Mouse (Mus musculus) hindbrain, embryonic 14.5 days (tissue): ENCODE measurements around the gene Kif1b. TPM values are rescaled to one million over a fixed set of nuclear protein-coding genes. Genes with fewer than 3 reads are reported as not detected.

ENCODE experiments used
- ATAC-seq: fragments of 200-750 bp; cut with Nextera tagmentation; 2 replicates; pipeline ENCODE4 v1.8.0; 2017; ENCODE audit warnings: moderate number of reproducible peaks, mild to moderate bottlenecking, moderate TSS enrichment, moderate library complexity; ENCODE audit not compliant: low FRiP score
- DNase-seq: peaks from one replicate; pipeline ENCODE4 v3.0.0-alpha.2; 2015; ENCODE audit warnings: low spot score
- H3K27ac ChIP-seq: fragments of 300-500 bp; sonication (generic); 2 replicates; pipeline ENCODE4 v1.5.1; 2014; ENCODE audit warnings: mild to moderate bottlenecking, moderate library complexity
- H3K27me3 ChIP-seq: fragments of 300-500 bp; sonication (generic); 2 replicates; pipeline ENCODE4 v1.6.1; 2014; ENCODE audit warnings: mild to moderate bottlenecking, low read length, mixed read lengths; ENCODE audit not compliant: control insufficient read depth, insufficient read depth
- H3K36me3 ChIP-seq: fragments of 300-500 bp; sonication (generic); replicated peaks from 2 replicates; pipeline ENCODE4 v1.6.1; 2014; ENCODE audit not compliant: control insufficient read depth, insufficient read depth
- H3K4me1 ChIP-seq: fragments of 300-500 bp; sonication (generic); replicated peaks from 2 replicates; pipeline ENCODE4 v1.6.1; 2014; ENCODE audit warnings: antibody characterized with exemption, low read length, mixed read lengths; ENCODE audit not compliant: control insufficient read depth, insufficient read depth
- H3K4me2 ChIP-seq: fragments of 300-500 bp; sonication (generic); replicated peaks from 2 replicates; pipeline ENCODE4 v1.6.1; 2014; ENCODE audit warnings: mild to moderate bottlenecking, moderate library complexity
- H3K4me3 ChIP-seq: fragments of 300-500 bp; sonication (generic); replicated peaks from 2 replicates; pipeline ENCODE4 v1.5.1; 2014; ENCODE audit warnings: mild to moderate bottlenecking, low read length
- H3K9ac ChIP-seq: fragments of 300-500 bp; sonication (generic); 2 replicates; pipeline ENCODE4 v1.6.1; 2014
- H3K9me3 ChIP-seq: fragments of 300-500 bp; sonication (generic); 2 replicates; pipeline ENCODE4 v1.6.1; 2016; ENCODE audit warnings: low read length; ENCODE audit not compliant: control insufficient read depth
- whole genome bisulfite sequencing: fragments of 180-500 bp; shearing (Covaris S2); extraction: QIAGEN DNeasy Blood & Tissue Kit; methylation state at CpG from one replicate; pipeline ENCODE4 v1.1.7; 2014; 5-methylcytosine and 5-hydroxymethylcytosine counted together
- polyA plus RNA-seq: library from polyadenylated mRNA; unstranded; fragments of >200 nt; fragmentation: Nextera tagmentation; extraction: Ambion mirVana; gene quantifications from 2 replicates; pipeline ENCODE4 v1.2.1, GENCODE M21; 2014

Gene Kif1b
- polyA plus RNA-seq, 1 experiment from 2014 or later, result 188 TPM

DNA sequence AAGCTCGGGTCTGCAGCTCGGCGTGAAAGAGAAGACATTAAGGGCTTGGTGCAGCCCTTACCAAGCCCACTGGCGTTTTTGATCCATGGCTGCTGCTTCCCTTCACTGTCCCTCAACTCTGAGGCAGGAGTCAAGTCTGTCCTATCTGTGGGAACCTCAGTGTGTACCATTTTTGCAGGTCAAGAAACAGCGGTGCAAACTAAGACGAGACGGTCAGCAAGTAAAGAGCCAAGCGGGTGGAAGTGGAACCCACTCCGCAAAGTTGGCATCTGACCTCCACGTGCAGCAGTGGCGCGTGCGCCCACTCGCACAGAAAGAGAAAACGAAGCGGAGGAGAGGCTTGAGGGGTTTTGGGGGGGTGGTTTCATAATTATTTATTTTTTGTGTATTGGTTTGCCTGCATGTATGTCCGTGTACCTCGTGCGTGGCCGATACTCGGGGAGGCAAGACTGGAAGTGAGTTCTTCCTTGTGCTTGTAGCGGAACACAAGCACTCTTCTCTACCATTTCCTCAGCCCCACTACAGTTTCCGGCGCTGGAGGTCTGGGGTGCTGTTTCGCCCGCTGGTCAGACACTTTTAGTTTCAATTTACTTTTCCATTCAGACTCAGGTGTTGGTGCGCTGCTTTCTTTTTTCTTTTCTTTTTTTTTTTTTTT is 140.4 kb downstream of the Kif1b start:
- 3% methylated on average over 27 of the region's 27 CpGs for WGBS

DNA sequence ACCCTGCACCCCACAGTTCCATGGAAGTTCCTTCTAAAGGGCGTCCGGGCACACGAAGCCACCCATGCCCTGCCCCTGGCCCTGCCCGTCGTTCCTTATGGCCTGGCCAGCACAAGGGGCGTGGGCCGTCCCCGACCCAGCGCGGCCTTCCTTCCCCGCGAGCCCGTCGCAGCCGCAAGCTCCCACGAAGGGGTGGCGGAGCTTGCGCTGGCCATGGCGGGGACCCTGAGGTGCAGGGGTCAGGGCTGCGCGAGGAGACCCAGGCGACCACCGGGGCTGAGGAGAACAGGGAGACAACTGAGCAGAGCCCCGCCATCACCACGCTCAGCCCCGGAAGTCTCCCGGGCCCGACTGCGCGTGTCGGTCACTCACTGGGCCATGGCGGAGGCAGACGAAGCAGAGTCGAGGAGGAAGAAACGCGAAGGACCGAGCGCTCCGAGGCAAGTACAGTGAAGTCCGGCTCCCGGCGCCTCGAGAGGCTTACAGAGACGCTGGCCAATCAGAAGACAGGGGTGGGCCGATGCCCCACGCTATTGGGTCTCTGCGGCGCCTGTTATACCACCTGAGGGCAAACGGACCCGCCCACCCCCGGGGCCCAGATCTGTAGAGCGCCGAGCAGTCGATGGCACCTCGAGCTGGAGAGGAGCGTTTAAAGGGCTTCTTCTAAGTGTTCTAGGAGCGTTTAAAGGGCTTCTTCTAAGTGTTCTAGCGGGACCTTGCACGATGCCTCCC is 141.1 kb downstream of the Kif1b start, which contains the start of gene Pgd:
TSS of gene Pgd (minus strand) at position 557 of the 732 bp plus-strand sequence.
- ATAC-seq (peak; percentile 99), DNase-seq (peak; percentile 93)
- peak within 1 kb of the TSS; percentile 58 for H3K27ac ChIP-seq
- H3K9me3 ChIP-seq, result no peaks in the 10 kb centered on the region
- under 1% methylated on average over 59 of the region's 59 CpGs for WGBS
- peak within 1 kb of the TSS; percentile 87 for H3K4me2 ChIP-seq
- peaks cover 38% of the 10 kb centered on the region for H3K36me3 ChIP-seq
- no peaks in the 10 kb centered on the region for H3K27me3 ChIP-seq
- H3K4me1 ChIP-seq, result peaks cover 10% of the 10 kb centered on the region
- H3K9ac ChIP-seq, result peak within 1 kb of the TSS; percentile 80
- peak within 1 kb of the TSS; percentile 73 for H3K4me3 ChIP-seq

More for the DNA sequence above, 140.4 kb downstream of the Kif1b start:
- ATAC-seq (peak; percentile 67), DNase-seq (peak; percentile 34)
- H3K36me3 ChIP-seq, result peaks cover 34% of the 10 kb centered on the region
- no peaks in the 10 kb centered on the region for H3K9me3 ChIP-seq
- H3K9ac ChIP-seq, result peak overlapping the region; percentile 61
- H3K27ac ChIP-seq, result peak overlapping the region; percentile 39; the same call in 1 of the 2 replicates
- no peaks in the 10 kb centered on the region for H3K27me3 ChIP-seq
- H3K4me1 ChIP-seq, result peaks cover 10% of the 10 kb centered on the region
- peak overlapping the region; percentile 73 for H3K4me3 ChIP-seq
- peak overlapping the region; percentile 87 for H3K4me2 ChIP-seq

DNA sequence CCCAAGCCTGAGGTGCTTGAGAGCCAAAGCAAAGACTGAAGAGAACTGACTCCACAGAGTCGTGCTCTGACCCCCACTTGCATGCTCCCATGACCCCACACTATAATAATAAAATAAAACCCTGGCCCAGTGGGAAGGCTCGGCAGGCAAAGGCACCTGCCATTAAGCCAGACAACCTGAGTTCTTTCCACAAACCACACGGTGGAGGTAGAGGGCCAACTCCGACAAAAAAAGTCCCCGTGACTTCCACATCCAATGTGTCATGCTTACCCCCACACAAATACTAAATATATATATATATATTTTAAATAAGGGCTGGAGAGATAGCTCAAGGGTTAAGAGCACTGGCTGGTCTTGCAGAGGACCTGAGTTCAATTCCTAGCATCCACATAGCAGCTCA is 143.3 kb downstream of the Kif1b start:
- H3K9ac ChIP-seq, result no peak overlapping the region
- H3K27ac ChIP-seq, result no peak overlapping the region
- DNase-seq, result no peak
- no peak for ATAC-seq
- H3K4me3 ChIP-seq, result no peak overlapping the region
- peaks cover 61% of the 10 kb centered on the region for H3K36me3 ChIP-seq
- 71% methylated on average over 5 of the region's 5 CpGs for WGBS
- H3K4me1 ChIP-seq, result peaks cover 10% of the 10 kb centered on the region
- no peaks in the 10 kb centered on the region for H3K9me3 ChIP-seq
- no peak overlapping the region for H3K4me2 ChIP-seq
- no peaks in the 10 kb centered on the region for H3K27me3 ChIP-seq

DNA sequence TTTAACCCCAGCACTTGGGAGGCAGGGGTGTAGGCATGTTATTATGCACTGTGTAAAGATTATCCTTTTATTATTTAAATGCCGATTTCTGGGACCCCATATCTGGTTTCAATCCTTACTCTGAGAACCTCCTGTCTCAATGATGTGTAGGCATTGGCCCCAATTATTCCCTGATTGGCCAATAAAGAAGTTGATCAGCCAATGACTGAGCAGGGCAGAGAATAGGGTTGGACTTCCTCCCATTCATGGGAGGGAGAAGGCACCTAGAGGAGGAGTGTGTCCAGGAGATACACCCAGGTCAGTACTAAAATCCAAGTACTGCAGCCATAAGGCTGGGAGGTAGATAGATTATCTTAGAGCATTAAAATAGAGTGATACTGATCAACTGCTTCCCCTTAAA is 144.3 kb downstream of the Kif1b start:
- ATAC-seq (no peak), DNase-seq (no peak)
- H3K27ac ChIP-seq, result no peak overlapping the region
- H3K4me3 ChIP-seq, result no peak overlapping the region
- H3K36me3 ChIP-seq, result peaks cover 70% of the 10 kb centered on the region
- H3K27me3 ChIP-seq, result no peaks in the 10 kb centered on the region
- WGBS, result 79% methylated on average over 1 of the region's 1 CpGs
- H3K4me1 ChIP-seq, result peaks cover 10% of the 10 kb centered on the region
- H3K9ac ChIP-seq, result no peak overlapping the region
- no peaks in the 10 kb centered on the region for H3K9me3 ChIP-seq
- no peak overlapping the region for H3K4me2 ChIP-seq

DNA sequence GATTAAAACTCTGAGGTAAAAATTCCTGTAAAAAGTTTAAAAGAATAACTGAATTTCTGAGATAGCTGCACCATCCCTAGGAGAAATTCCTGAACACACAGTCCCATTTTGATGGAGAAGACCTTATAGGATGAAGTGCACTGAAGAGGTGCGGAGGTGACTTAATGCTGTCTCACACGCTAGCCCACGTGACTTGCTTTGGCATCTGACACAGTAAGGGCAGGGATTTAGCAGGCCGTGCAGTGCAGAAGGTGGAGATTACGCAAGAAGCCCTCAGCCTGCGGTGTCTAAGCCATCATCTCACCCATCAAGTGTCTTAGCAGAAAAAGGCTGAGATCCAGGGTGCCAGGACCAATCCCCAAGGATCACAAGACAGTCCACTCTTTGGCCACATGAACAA is 146.3 kb downstream of the Kif1b start:
- DNase-seq (no peak), ATAC-seq (no peak)
- 95% methylated on average over 6 of the region's 6 CpGs for WGBS
- H3K36me3 ChIP-seq, result peaks cover 90% of the 10 kb centered on the region
- no peak overlapping the region for H3K4me2 ChIP-seq
- H3K27ac ChIP-seq, result no peak overlapping the region
- H3K4me1 ChIP-seq, result peaks cover 10% of the 10 kb centered on the region
- H3K9me3 ChIP-seq, result no peaks in the 10 kb centered on the region
- H3K9ac ChIP-seq, result no peak overlapping the region
- no peaks in the 10 kb centered on the region for H3K27me3 ChIP-seq
- H3K4me3 ChIP-seq, result no peak overlapping the region

DNA sequence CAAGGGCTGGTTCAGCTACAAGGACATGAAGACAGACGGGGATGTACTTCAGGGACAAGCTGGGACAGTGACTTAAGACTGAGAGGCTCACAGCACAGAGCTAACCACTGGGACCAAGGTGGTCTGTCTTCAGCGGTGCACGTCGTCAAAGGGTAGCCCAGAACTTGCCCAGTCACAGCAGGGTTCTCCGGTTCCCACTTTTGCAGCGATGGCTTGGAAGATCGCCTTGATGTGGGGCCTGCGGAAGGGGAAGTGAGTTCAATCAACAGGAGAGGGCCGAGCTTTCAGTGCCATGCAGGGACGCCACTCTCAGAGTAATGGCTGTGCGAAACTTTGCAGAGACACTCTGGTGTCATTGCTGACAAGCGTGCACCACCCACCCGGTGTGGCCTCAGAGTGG is 147.6 kb downstream of the Kif1b start:
- Histone ChIP-seq H3K4me2 (no peak overlapping the region), H3K27me3 (no peaks in the 10 kb centered on the region), H3K9me3 (no peaks in the 10 kb centered on the region), H3K27ac (no peak overlapping the region), H3K4me3 (no peak overlapping the region), H3K9ac (no peak overlapping the region), H3K4me1 (peaks cover under 1% of the 10 kb centered on the region; the same call in 1 of the 2 replicates), H3K36me3 (peaks cover 98% of the 10 kb centered on the region)
- DNase-seq (no peak), ATAC-seq (no peak)
- WGBS, result 90% methylated on average over 13 of the region's 13 CpGs

DNA sequence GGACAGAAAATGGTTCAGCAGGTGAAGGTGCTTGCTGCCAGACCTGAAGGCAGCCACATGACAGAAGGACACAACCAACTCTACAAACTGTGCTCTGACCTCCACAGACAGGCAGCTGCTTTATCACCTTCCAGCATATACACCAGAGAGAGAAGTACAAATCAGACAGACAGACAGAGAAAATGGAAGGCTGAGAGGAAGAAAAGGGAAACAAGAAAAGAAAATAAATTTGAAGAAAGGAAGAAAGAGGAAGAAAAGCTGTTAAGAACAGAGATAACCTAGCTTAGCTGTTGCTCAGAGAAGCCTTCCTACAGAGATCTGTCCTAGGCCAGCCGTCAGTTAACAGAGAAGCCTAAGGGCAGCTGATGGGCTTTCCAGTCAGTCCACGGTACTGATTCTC is 148.3 kb downstream of the Kif1b start:
- no peak overlapping the region for H3K27ac ChIP-seq
- ATAC-seq (no peak), DNase-seq (no peak)
- peaks cover 98% of the 10 kb centered on the region for H3K36me3 ChIP-seq
- H3K9me3 ChIP-seq, result no peaks in the 10 kb centered on the region
- WGBS, result 86% methylated on average over 2 of the region's 2 CpGs
- H3K27me3 ChIP-seq, result no peaks in the 10 kb centered on the region
- no peak overlapping the region for H3K4me2 ChIP-seq
- H3K9ac ChIP-seq, result no peak overlapping the region
- H3K4me3 ChIP-seq, result no peak overlapping the region
- H3K4me1 ChIP-seq, result no peaks in the 10 kb centered on the region

DNA sequence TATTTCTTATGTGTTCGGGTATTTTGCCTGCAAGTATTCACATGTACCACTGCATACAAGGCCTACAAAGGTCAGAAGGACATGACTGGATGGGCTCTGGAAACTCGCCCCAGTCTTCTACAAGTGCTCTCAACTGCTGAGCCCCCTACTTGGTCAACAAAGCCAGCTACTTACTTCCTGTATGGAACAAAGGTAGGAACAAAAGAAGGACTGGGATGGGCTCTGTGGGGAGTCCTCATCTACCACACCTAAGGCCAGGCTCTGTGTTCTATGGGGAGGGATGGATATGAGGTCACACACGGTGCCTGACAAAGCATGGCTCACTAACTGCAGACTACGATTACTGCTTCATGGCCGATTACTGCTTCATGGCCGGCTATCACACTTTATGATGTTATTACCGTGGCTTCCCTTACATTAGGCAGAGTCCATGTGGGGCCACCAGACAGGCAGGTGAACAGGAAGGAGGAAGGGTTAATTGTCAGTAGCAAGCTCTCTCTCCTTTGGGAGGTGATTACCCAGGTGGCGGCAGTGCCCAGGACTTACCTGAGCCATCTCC is 150.0 kb downstream of the Kif1b start:
- DNase-seq, result no peak

DNA sequence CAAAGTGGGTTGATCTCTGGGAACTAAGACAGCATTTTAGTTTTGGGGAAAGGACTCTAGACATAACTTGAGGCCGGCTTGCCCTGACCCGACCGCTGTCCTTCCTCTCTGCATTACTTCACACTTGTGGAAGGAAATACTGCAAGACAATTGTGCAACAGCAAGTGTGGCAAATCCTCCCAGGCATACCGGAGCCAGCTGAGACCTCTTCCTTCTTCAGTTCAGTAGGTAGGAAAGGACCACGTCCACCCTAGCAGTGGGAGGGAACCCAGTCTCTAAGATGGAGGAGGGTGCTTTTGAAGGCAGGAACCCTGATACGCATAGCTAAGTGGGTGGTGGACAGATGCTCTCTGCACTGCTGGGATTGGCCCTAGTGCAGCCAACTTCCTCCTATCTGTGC is 151.8 kb downstream of the Kif1b start:
- ATAC-seq, result no peak
- 92% methylated on average over 6 of the region's 6 CpGs for WGBS

More for the DNA sequence above, 150.0 kb downstream of the Kif1b start:
- Histone ChIP-seq H3K9ac (no peak overlapping the region), H3K4me2 (no peak overlapping the region), H3K27ac (no peak overlapping the region), H3K4me1 (no peaks in the 10 kb centered on the region), H3K9me3 (no peaks in the 10 kb centered on the region), H3K36me3 (peaks cover 99% of the 10 kb centered on the region), H3K27me3 (no peaks in the 10 kb centered on the region), H3K4me3 (no peak overlapping the region)
- ATAC-seq, result no peak
- 93% methylated on average over 8 of the region's 8 CpGs for WGBS

More for the DNA sequence above, 151.8 kb downstream of the Kif1b start:
- no peak overlapping the region for H3K9ac ChIP-seq
- no peak for DNase-seq
- H3K27ac ChIP-seq, result no peak overlapping the region
- H3K9me3 ChIP-seq, result no peaks in the 10 kb centered on the region
- peaks cover 99% of the 10 kb centered on the region for H3K36me3 ChIP-seq
- no peak overlapping the region for H3K4me3 ChIP-seq
- H3K4me2 ChIP-seq, result no peak overlapping the region
- no peaks in the 10 kb centered on the region for H3K27me3 ChIP-seq
- H3K4me1 ChIP-seq, result no peaks in the 10 kb centered on the region
